Mouse (Mus musculus) limb, embryonic 15.5 days (tissue): Measurements from ENCODE around the gene Mamdc4. TPM values are rescaled to one million over a fixed set of nuclear protein-coding genes. Genes with fewer than 3 reads are reported as not detected.

Experiments
- ATAC-seq: fragments of 200-750 bp; cut with Nextera tagmentation; 2 replicates; pipeline ENCODE4 v1.8.0; 2017; ENCODE audit warnings: low read depth, moderate TSS enrichment; ENCODE audit not compliant: insufficient number of reproducible peaks, low FRiP score, low TSS enrichment
- H3K27ac ChIP-seq: fragments of 300-500 bp; sonication (generic); 2 replicates; pipeline ENCODE4 v1.5.1; 2015; ENCODE audit warnings: moderate library complexity, mild to moderate bottlenecking, inconsistent platforms
- H3K27me3 ChIP-seq: fragments of 300-500 bp; sonication (generic); 2 replicates; pipeline ENCODE4 v1.6.1; 2015; ENCODE audit warnings: inconsistent platforms
- H3K36me3 ChIP-seq: fragments of 300-500 bp; sonication (generic); 2 replicates; pipeline ENCODE4 v1.6.1; 2015; ENCODE audit warnings: inconsistent platforms
- H3K4me1 ChIP-seq: fragments of 300-500 bp; sonication (generic); 2 replicates; pipeline ENCODE4 v1.6.1; 2015; ENCODE audit warnings: inconsistent platforms
- H3K4me2 ChIP-seq: fragments of 300-500 bp; sonication (generic); 2 replicates; pipeline ENCODE4 v1.6.1; 2015; ENCODE audit warnings: mild to moderate bottlenecking, inconsistent platforms
- H3K4me3 ChIP-seq: fragments of 300-500 bp; sonication (generic); 2 replicates; pipeline ENCODE4 v1.5.1; 2015; ENCODE audit warnings: mild to moderate bottlenecking, inconsistent platforms
- H3K9ac ChIP-seq: fragments of 300-500 bp; sonication (generic); 2 replicates; pipeline ENCODE4 v1.6.1; 2015; ENCODE audit warnings: inconsistent platforms
- H3K9me3 ChIP-seq: fragments of 300-500 bp; sonication (generic); 2 replicates; pipeline ENCODE4 v1.6.1; 2016; ENCODE audit warnings: inconsistent platforms
- WGBS: fragments of 180-500 bp; shearing (Covaris S2); methylation state at CpG from one replicate; pipeline ENCODE4 v1.1.7; 2015; 5-methylcytosine and 5-hydroxymethylcytosine counted together
- polyA plus RNA-seq: library from polyadenylated mRNA; unstranded; fragments of >200 nt; fragmentation: Nextera tagmentation; extraction: Ambion mirVana; gene quantifications from 2 replicates; pipeline ENCODE4 v1.2.1, GENCODE M21; 2015

Gene Mamdc4
- 0.81 and 6.0 TPM in 2 replicates for polyA plus RNA-seq

DNA sequence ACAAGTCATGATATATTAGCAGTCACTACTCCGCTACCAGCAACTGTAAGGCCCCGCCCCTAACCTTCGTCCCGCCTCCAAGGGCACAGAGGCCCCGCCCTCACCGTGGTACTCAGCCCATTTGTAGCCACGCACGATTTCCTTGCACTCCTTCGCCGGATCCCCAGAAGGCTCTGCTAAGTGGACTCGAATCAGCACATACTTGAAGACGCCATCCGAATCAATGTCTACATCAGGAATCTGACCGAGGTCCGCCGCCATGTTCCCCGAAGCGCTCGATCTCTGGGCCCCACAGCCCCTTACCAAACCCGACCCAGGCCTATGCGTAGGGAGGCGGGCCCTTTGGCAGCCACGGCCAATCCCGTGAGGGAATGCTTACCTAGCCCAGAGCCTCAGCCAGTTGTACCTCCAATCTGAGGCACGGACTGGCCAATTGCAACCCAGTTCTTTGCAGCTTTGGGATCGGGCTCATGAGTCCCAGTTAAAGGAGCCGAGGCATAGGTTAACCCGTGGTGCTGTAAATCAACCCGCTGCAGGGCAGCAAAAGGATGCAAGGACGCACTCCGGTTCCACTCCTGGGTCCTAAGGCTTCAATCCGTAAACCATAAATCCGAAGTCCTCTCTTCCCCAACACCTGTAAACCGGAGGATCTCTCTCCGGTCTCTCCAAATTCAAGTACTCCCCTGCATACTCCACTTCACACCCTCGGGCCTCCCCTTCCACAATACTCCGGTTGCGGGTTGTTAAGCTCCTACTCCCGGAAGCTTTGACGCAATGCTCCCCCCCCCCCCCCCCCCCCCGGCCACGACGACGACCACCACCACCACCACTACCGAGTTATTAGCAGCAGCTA lies at the start of gene Mamdc4, which contains the start of gene Phpt1:
TSS of gene Mamdc4 (minus strand) at position 267 of the 853 bp plus-strand sequence.
TSS of gene Phpt1 (minus strand) at position 646 of the 853 bp plus-strand sequence.
- Histone ChIP-seq H3K36me3 (peaks cover 20% of the 10 kb centered on the region), H3K27me3 (peaks cover 38% of the 10 kb centered on the region), H3K4me2 (peak within 1 kb of the TSS; percentile 91), H3K4me1 (peaks cover 59% of the 10 kb centered on the region), H3K27ac (peak within 1 kb of the TSS; percentile 95), H3K9ac (peak within 1 kb of the TSS; percentile 51), H3K4me3 (peak within 1 kb of the TSS; percentile 60), H3K9me3 (no peaks in the 10 kb centered on the region)
- WGBS, result under 1% methylated on average over 41 of the region's 45 CpGs
- ATAC-seq, result peak; percentile 97

DNA sequence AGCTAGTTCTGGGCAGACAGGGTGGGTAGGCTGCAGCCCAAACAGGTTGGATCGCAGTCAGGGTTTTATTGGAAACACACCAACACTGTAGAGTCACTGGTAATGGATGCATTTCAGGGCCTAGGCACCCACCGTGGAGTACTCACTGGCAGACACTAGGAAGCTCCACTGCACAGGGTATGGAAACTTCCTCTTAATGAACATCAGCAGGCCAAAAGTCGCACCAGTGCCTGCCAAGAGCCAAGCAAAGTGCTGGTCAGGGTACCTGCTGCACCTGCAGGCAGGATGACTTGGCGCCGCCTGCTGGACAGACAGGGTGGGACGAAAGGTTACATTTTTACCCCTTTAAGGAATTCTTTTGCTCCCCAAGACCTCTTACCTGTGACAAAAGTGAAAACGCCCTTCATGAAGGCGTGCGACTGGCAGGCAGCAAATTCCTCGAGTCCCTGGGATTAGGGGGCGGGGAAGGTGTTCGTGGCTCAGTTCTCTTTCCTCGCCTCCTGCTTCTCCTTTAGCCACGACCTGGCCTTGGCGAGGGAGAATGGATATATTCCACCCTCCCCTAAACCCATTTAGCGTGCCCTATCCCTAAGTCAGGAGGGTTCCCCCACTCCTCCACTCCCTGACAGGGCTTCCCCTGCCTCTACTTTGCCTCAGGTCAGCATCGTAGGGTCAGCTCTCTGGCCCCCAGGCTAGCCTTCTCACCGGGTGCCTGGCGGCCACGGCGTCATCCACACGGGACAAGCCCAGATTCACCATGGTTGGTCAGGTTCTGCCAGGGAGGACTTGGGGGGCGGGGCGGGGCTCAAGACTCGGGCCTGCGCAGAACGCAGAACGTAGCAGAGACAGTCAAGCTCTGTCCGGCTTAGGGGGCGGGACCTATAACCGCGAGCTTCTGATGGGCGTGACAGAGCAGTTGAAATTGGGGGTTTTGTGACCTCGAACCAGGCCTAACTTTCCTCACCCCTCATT lies 46.9 kb upstream of the Mamdc4 start, which contains the start of gene Tmem141:
TSS of gene Tmem141 (minus strand) at position 777 of the 972 bp plus-strand sequence.
- WGBS, result 4% methylated on average over 34 of the region's 34 CpGs

DNA sequence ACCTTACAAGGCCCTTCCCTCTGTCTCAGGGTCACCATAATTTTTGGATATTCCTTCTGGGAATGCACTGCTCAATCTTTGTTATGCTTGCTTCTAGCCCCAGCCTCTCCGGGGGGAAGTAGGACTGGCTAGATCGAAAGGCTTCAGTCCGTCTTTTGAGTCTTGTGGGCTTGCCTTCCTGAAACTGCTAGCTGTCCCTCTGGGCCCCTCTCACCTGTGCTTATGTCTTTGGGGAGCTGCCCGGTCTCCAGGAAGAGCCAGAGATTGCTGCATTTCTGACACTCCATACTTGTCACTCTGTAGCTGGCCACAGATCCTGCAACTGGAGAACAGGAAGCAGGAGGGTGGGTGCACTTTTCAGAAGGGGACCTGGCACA lies 46.2 kb upstream of the Mamdc4 start:
- H3K4me3 ChIP-seq, result peak overlapping the region; percentile 53; the same call in 1 of the 2 replicates

More for the DNA sequence above, 46.9 kb upstream of the Mamdc4 start, which contains the start of gene Tmem141:
- peak; percentile 84 for ATAC-seq
- no peaks in the 10 kb centered on the region for H3K9me3 ChIP-seq
- peak within 1 kb of the TSS; percentile 53 for H3K4me3 ChIP-seq
- peaks cover 20% of the 10 kb centered on the region for H3K4me1 ChIP-seq
- peak within 1 kb of the TSS; percentile 45; the same call in 1 of the 2 replicates for H3K9ac ChIP-seq
- H3K4me2 ChIP-seq, result peak within 1 kb of the TSS; percentile 82
- H3K27ac ChIP-seq, result peak within 1 kb of the TSS; percentile 85
- no peaks in the 10 kb centered on the region for H3K36me3 ChIP-seq
- peaks cover 26% of the 10 kb centered on the region for H3K27me3 ChIP-seq

GRCm38 (mm10) chr2:25620386-25620785 lies 45.7 kb upstream of the Mamdc4 start:
- no peak overlapping the region for H3K27ac ChIP-seq
- H3K27me3 ChIP-seq, result peaks cover 38% of the 10 kb centered on the region
- peaks cover 29% of the 10 kb centered on the region for H3K4me1 ChIP-seq
- H3K4me3 ChIP-seq, result no peak overlapping the region
- H3K9ac ChIP-seq, result no peak overlapping the region
- H3K4me2 ChIP-seq, result no peak overlapping the region
- whole genome bisulfite sequencing, result 67% methylated on average over 6 of the region's 6 CpGs
- no peaks in the 10 kb centered on the region for H3K9me3 ChIP-seq
- no peaks in the 10 kb centered on the region for H3K36me3 ChIP-seq
- ATAC-seq, result no peak

More for the DNA sequence above, 46.2 kb upstream of the Mamdc4 start:
- H3K4me1 ChIP-seq, result peaks cover 27% of the 10 kb centered on the region
- peak overlapping the region; percentile 82 for H3K4me2 ChIP-seq
- H3K27ac ChIP-seq, result peak overlapping the region; percentile 85; the same call in 1 of the 2 replicates
- no peaks in the 10 kb centered on the region for H3K36me3 ChIP-seq
- H3K9ac ChIP-seq, result peak overlapping the region; percentile 14; the same call in 1 of the 2 replicates
- ATAC-seq, result no peak
- no peaks in the 10 kb centered on the region for H3K9me3 ChIP-seq
- 75% methylated on average over 4 of the region's 4 CpGs for WGBS
- H3K27me3 ChIP-seq, result peaks cover 33% of the 10 kb centered on the region

- no peak for ATAC-seq
- H3K9ac ChIP-seq, result 0 out of 2 replicates have a peak within 1 kb of the TSS, but pooled peaks have one; percentile 1
- WGBS, result 76% methylated on average over 3 of the region's 3 CpGs
Observed at GRCm38 (mm10) chr2:25617578-25617977, 42.9 kb upstream of the Mamdc4 start, which contains the start of gene Ccdc183. TSS of gene Ccdc183 (minus strand) at chr2:25617678.

DNA sequence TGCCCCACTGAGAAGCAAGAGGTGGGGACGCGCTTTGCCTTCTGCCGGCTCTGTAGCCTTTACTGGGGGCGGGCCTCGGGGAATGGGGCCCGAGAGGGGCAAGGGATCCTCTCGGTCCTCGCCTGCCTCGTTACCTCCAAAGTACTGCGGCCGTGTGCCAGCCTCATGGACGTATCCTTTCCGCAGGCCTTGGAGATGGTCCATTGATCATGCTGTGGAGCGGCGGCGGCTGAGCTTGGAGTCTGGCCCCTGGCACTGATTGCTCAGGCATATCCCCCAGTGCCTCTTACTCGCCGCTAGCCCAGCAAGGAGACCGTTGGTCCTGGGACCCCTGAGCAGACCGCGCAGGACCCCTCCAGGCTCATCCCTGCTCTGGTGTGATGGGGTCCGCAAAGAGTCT lies 41.8 kb upstream of the Mamdc4 start:
- Histone ChIP-seq H3K4me3 (peak overlapping the region; percentile 24), H3K36me3 (no peaks in the 10 kb centered on the region), H3K27me3 (peaks cover 58% of the 10 kb centered on the region), H3K4me2 (peak overlapping the region; percentile 37), H3K4me1 (peaks cover 24% of the 10 kb centered on the region), H3K9ac (0 out of 2 replicates have a peak overlapping the region, but pooled peaks have one; percentile 1), H3K27ac (no peak overlapping the region), H3K9me3 (no peaks in the 10 kb centered on the region)
- no peak; the same call in 1 of the 2 replicates for ATAC-seq
- WGBS, result 19% methylated on average over 22 of the region's 22 CpGs

More at GRCm38 (mm10) chr2:25617578-25617977, 42.9 kb upstream of the Mamdc4 start, which contains the start of gene Ccdc183:
- peaks cover 58% of the 10 kb centered on the region for H3K27me3 ChIP-seq
- no peak within 1 kb of the TSS for H3K27ac ChIP-seq
- H3K4me3 ChIP-seq, result peak within 1 kb of the TSS; percentile 24; the same call in 1 of the 2 replicates
- peaks cover 29% of the 10 kb centered on the region for H3K4me1 ChIP-seq
- H3K4me2 ChIP-seq, result peak within 1 kb of the TSS; percentile 37; the same call in 1 of the 2 replicates
- no peaks in the 10 kb centered on the region for H3K9me3 ChIP-seq
- H3K36me3 ChIP-seq, result no peaks in the 10 kb centered on the region

DNA sequence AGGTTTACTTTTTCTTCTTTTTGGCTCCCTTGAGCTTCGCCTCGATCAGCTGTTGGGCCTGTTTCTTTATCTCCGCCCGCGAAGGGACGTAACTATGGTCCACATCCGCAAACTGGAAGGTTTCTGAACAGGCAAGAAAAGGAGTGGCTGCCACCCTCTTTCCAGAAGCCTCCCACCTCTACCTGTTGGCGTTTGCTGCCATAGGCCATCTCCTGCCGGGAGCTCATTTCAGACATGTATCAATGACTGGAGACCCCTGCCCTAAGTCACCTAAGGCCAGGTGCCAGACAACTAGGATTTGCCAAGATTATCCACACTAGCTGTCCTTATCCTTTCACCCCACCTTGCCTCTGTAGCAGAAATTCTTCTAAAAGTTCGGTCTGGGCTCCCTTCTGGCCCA lies 34.0 kb upstream of the Mamdc4 start:
- ATAC-seq, result peak; percentile 7; the same call in 1 of the 2 replicates

DNA sequence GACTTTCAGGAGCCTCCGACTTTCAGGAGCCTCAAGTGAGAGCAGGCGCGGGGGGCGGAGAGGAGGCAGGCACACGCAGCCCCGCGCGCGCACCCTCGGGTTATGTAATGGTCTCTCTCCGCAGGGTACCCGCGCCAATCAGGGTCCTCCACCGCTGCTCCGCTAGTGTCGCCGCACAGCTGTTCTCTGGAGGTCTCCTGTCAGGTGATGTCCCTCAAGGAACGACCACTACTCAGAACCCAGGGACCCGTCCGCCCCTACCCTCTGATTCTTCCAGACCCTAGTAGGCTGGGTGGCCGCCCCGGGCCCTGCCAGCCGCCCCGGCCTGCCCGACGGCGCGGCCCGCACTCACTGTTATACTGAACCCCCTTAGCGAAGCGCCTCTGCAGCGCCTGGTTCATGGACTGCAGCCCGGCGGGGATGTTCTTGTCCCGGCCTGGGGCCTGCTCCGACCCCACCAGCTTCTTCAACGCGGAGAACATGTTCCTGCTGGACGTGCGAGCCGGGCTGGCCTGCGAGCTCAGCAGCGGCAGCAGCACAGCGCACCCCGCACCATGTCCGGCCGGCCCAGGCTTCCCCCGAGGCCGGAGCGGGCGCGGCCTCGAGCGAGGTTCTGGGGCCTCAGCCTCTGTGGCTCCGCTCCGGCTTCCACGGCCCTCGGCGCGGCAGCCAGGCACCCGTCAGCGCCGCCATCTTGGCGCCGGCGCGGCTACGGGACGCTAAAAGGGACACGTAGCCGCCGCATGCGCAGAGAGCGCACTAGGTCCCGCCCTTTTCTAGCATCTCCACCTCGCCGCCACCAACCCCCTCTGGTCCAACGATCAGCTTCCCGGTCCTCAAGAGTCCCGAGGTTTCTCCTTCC lies 33.3 kb upstream of the Mamdc4 start, which contains the start of gene Rabl6:
TSS of gene Rabl6 (minus strand) at position 761 of the 862 bp plus-strand sequence.
- under 1% methylated on average over 80 of the region's 80 CpGs for WGBS
- H3K36me3 ChIP-seq, result peaks cover 7% of the 10 kb centered on the region; the same call in 1 of the 2 replicates
- H3K27me3 ChIP-seq, result no peaks in the 10 kb centered on the region
- peak within 1 kb of the TSS; percentile 61 for H3K4me2 ChIP-seq
- H3K4me1 ChIP-seq, result peaks cover 18% of the 10 kb centered on the region
- ATAC-seq, result peak; percentile 85
- peak within 1 kb of the TSS; percentile 97 for H3K27ac ChIP-seq
- H3K9ac ChIP-seq, result peak within 1 kb of the TSS; percentile 98
- H3K9me3 ChIP-seq, result no peaks in the 10 kb centered on the region
- peak within 1 kb of the TSS; percentile 95 for H3K4me3 ChIP-seq

More for the DNA sequence above, 34.0 kb upstream of the Mamdc4 start:
- WGBS, result 58% methylated on average over 10 of the region's 10 CpGs
- no peaks in the 10 kb centered on the region for H3K9me3 ChIP-seq
- H3K36me3 ChIP-seq, result peaks cover 7% of the 10 kb centered on the region; the same call in 1 of the 2 replicates
- peak overlapping the region; percentile 95 for H3K4me3 ChIP-seq
- H3K4me2 ChIP-seq, result peak overlapping the region; percentile 61
- H3K27me3 ChIP-seq, result peaks cover 4% of the 10 kb centered on the region; the same call in 1 of the 2 replicates
- peak overlapping the region; percentile 98 for H3K9ac ChIP-seq
- H3K4me1 ChIP-seq, result peaks cover 18% of the 10 kb centered on the region
- peak overlapping the region; percentile 97 for H3K27ac ChIP-seq

- Histone ChIP-seq H3K36me3 (peaks cover 60% of the 10 kb centered on the region), H3K27ac (no peak overlapping the region), H3K9ac (no peak overlapping the region), H3K4me3 (no peak overlapping the region), H3K9me3 (no peaks in the 10 kb centered on the region), H3K27me3 (no peaks in the 10 kb centered on the region), H3K4me1 (peaks cover 12% of the 10 kb centered on the region), H3K4me2 (no peak overlapping the region)
- 91% methylated on average over 5 of the region's 5 CpGs for WGBS
- no peak for ATAC-seq
Observed at GRCm38 (mm10) chr2:25602526-25602925, 27.9 kb upstream of the Mamdc4 start.

- Histone ChIP-seq H3K9ac (no peak overlapping the region), H3K27ac (no peak overlapping the region), H3K27me3 (no peaks in the 10 kb centered on the region), H3K36me3 (peaks cover 85% of the 10 kb centered on the region), H3K4me1 (no peaks in the 10 kb centered on the region), H3K9me3 (no peaks in the 10 kb centered on the region), H3K4me3 (no peak overlapping the region), H3K4me2 (no peak overlapping the region)
- no peak for ATAC-seq
- 77% methylated on average over 2 of the region's 2 CpGs for WGBS
Observed at GRCm38 (mm10) chr2:25600037-25600436, 25.4 kb upstream of the Mamdc4 start.
